Mouse (Mus musculus) kidney, adult 11 months (tissue): Measurements from ENCODE around the gene Gm1527.
"Not testable (repeated sequence)": the region's sequence is repeated elsewhere in the genome, so short reads cannot be mapped to it uniquely, and the experiment has no call there.

Source experiments
- DNase-seq: peaks from one replicate; pipeline ENCODE4 v3.0.0; 2022

Gene Gm1527

GRCm38 (mm10) chr3:28892317-28892716, at the start of gene Gm1527:
Gm1527 (plus strand) TSS chr3:28892617.
- DNase-seq = no peak

- no peak for DNase-seq
These were observed 49.2 kb upstream of the Gm1527 start for GRCm38 (mm10) chr3:28843231-28843630.

- no peak for DNase-seq
These were observed 45.3 kb upstream of the Gm1527 start for GRCm38 (mm10) chr3:28847115-28847514.

- not testable (repeated sequence) for DNase-seq
These were observed 40.2 kb upstream of the Gm1527 start for GRCm38 (mm10) chr3:28852174-28852573.

GRCm38 (mm10) chr3:28859630-28860392, 32.6 kb upstream of the Gm1527 start:
- not testable (repeated sequence) for DNase-seq

GRCm38 (mm10) chr3:28896966-28897365, 4.5 kb downstream of the Gm1527 start:
- not testable (repeated sequence) for DNase-seq

- no peak for DNase-seq
These were observed 73.5 kb downstream of the Gm1527 start for GRCm38 (mm10) chr3:28965931-28966330.

- DNase-seq = peak; percentile 25
These were observed 76.4 kb downstream of the Gm1527 start for GRCm38 (mm10) chr3:28968851-28969250.
